Mouse (Mus musculus): ENCODE measurements at regions not wholly inside any gene's neighbourhood (a gene's known extent, or its start where the extent isn't known, plus 50 kb on each side); places are given as distances from the start of the nearest gene placed in this dataset.
"Not testable (repeated sequence)": the region's sequence is repeated elsewhere in the genome, so short reads cannot be mapped to it uniquely, and the experiment has no call there.

DNA sequence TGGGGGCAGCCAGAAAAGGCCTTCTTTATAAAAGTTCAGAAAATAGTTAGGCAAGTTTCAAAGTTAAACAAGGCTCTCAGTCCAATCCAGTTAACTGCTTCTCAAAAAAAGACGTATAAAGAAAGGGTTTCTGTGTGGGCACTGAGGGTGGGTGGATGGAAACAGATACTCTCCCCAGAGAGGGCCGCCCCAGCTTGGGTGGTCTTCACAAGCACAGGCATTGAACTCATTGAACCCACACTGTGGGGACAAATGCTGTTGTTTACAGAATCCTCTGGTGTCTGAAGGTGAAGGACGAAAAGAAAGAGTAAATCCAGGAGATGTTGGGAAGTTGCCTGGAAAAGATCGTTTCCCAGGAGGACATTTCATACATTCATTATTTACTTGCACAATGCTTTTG, 253.9 kb downstream of the Trib2 start:
- no peak for DNase-seq

DNA sequence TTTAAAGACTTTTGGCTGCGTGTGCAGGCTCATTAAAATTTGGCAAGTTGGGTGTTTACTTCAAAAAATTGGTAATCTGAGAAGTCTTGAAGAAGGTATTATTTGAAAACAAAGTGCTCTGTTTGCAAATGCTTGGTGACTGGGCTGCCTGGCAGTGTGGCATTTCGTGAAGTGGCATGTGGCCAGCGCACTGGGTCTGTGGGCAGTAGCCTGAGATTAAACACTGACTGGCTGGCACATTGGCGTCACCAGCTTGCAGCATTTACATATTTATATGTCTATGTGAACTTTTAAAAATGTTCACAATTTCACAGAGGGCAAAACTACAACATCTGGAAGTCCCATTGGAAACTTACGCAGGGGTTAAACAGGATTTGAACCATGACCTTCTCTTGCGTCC, 261.3 kb downstream of the Trib2 start:
- no peak for DNase-seq

DNA sequence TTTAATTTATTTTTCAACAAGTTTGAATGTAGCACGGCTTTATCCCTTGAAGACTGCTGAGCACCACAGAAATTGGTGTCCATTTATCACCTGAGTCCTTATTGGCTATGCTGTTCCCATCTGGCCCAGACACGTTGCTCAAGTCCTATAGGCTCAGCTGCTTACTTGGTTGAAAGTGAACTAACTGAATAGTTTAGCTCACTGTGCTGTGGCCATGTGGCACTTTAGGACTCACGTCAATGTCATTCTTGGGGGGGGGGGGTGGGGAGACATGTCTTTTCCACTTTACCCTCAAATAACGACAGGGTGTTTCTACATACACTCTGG, 263.1 kb downstream of the Trib2 start:
- no peak for DNase-seq

- no peak for DNase-seq
These were observed 263.6 kb downstream of the Trib2 start for GRCm38 (mm10) chr12:15552979-15553680.

DNA sequence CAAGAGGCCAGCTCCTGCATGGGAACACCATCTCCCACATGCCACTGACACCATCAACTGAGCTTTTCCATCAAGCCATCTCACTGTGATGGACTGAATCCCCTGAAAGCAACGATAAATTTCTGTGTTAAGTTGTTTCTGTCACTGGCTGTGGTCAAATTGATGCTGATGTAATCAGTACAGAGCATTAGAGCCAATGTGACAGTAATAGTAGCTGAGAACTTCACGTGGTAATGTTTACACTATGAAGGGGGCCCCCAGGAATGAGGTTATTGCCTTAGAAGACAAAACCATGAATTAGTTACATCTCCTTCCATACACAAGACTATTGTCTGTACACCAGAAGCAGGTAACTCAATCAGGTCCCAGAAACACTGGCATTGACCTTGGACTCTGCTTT, 264.5 kb downstream of the Trib2 start:
- no peak for DNase-seq

GRCm38 (mm10) chr12:15551281-15551900, 265.3 kb downstream of the Trib2 start:
- no peak for DNase-seq

GRCm38 (mm10) chr12:15544351-15544750, 272.4 kb downstream of the Trib2 start:
- no peak for DNase-seq

- no peak for DNase-seq
These were observed 274.2 kb downstream of the Trib2 start for GRCm38 (mm10) chr12:15542486-15542885.

GRCm38 (mm10) chr12:15536852-15537368, 279.8 kb downstream of the Trib2 start:
- DNase-seq, result no peak

DNA sequence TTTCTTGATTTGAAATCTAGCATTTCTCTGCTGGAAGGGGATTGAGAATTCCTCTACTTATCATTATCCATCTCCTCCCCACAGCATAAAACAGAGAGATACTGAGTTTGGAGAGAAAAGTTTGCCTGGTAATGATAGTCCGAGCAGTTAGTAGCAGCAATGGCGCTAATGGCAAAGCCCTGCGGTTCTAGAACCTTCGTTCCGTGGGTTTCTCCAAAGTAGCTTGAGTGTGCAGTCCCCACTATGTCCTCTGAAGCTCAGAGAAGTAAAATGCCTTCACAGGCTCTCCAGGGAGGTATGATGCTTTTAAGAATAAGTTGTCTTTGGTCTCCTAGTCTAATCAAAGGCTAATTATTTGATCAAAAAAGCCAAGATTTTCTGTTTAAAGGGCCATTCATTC, 280.5 kb downstream of the Trib2 start:
- no peak for DNase-seq

DNA sequence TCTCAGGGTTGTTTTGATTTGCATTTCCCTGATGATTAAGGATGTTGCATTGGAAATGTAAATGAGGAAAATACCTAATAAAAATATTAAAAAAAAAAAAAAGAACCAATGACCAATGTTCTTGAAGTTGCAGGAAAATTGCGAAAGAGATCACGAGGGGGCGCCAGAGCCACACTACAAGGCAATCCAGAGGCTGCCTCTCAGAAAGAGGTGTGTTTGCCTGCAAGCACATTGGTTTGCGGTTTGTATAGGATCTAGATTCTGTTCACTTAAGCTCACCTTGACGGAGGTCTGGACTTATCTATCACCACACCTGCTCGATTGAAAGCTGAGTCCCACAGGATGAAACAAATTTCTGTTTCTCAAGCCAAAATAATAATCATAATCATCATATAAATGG, 280.9 kb downstream of the Trib2 start:
- peak; percentile 71 for DNase-seq

- DNase-seq, result peak; percentile 5
These were observed 295.8 kb downstream of the Trib2 start for GRCm38 (mm10) chr12:15520783-15521407.

DNA sequence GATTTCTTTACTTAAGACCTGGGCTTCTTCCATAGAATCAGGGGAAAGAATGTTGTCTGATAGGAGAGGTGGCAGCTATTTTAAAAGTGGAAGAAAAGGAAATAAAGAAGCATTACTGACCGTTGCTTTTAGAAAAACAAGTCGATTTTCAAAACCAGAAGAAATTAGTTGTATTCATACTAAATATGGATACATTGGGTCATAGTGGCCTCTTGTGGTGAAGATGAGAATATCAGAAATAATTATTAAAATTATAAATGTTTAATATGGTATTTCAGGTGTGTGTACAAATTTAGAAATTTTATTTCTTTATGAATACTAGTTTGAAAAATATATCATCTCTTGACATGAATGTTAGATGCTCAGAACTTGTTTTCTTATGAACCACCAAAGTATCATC, 304.7 kb downstream of the Trib2 start:
- DNase-seq, result no peak

DNA sequence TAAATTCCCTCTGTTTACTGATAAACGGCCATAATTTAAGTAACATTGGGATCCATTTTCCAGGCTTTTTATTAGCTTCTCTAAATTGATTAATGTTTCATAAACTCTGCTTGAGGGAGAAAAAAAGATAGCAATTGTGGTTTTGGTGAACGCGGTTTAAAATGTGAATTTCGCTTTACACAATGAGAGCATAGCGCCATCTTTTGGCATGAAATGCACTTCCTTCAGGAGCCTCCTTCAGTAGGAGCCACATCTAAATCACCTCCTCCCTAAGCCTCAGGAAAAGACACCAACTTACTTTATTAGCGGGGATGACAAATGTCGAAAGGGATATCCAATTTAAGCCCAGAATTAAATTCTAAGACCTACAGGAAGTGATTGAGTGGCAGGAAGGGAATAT, 309.1 kb downstream of the Trib2 start:
- DNase-seq, result no peak

DNA sequence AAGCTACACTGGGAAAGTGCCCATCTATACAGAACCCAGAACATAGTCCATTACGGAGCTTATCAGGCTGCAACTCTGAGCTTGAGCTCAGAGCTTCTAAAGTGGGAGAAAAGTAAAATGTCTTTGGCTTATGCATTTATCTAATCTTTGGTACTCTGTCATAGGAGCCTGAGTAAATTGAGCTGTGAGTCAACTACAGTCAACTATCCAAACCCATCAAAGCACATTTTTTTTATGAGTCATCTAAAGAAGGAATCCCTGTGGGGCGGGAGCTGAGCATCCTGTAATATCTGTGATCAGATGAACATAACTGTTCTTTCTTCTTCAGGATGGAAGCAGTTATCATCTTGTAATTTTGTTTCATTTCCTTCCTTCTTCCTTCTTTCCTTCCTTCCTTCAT, 323.1 kb downstream of the Trib2 start:
- no peak for DNase-seq

DNA sequence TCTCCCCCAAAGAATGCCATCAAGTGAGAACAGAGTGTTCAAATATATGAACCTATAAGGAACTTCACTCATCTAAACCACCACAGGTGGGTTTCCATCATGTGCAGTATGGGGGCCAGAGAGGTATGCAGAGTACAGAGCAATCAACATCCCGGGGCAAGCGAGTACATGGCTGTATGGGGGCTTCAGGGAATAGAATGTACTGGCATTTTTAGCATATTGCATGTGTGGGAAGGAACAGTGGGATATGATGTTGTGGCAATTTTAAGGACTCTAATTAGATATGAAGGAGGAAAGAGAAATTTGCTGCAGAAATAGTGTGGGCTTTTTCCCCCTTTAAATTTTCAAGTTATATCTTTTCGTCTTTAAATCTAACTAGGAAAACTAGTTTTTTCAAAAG, 344.0 kb downstream of the Trib2 start:
- no peak for DNase-seq

DNA sequence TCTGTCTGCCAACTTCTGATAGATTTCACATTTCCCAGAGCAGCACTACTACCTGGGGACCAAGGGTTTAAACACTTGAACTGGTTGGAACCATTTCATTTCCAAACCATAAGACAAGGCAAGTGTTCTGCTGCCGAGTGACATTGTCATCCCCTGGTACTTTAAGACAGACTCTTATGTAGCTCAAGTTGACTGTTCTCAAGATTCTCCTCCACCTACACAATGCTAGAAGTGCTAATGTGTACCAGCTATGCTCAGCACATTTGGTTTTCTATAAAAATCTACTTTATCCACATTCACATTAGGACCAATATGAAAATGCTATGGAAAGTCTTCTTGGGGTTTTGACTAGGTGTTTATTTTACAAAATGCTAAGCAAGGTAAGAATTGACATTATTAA, 357.3 kb downstream of the Trib2 start:
- no peak for DNase-seq

DNA sequence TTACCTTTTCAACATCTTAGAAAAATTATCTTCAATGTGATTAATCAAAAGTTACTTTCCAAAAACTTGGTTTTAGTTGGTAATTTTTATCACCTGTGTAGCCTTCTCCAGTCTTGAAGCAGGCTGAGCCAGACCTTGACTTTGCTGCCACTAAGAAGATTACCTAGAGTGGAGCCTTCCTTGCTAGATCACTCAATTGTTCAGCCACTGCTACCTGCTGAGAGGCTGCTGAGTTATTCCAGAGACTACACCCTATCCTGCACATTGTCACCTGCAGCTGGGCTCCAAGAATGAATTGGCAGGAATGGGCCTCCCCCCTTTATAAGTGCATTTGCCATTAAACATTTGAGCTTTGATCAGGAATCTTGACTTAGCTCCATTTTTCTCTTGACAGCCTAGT, 360.4 kb downstream of the Trib2 start:
- DNase-seq, result not testable (repeated sequence)

GRCm38 (mm10) chr12:15455744-15456143, 361.0 kb downstream of the Trib2 start:
- DNase-seq, result no peak

- DNase-seq, result no peak
These were observed 367.2 kb downstream of the Trib2 start for GRCm38 (mm10) chr12:15449484-15449883.

DNA sequence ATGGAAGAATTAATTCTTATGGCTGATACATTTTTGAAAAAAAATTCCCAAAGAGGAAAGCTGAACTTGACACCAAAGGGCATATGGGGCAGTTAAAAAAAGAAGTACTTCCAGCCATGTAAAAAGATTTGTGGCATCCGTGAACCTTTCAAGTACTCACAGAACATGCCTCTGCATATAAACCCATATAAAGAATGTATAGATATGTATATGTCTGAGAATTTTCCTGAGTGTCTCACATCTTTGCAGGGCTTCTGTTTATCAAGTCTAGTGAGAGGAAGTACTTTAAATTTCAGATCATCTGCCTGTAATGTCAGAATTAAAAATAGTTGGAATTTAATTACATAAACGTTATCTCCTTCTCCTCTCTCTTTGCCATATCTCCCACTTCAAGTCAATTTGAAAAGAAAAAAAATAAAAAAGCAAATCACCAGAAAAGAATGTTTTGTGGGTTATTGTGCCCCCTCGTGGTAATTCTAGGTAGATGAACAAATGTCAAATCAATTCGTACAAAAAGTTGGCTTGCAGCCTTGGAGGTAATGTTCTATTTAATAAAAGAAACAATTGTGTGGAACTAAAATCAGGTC, 400.4 kb downstream of the Trib2 start:
- no peak for DNase-seq

- no peak for DNase-seq
These were observed 406.3 kb downstream of the Trib2 start for GRCm38 (mm10) chr12:15410419-15410818.

- not testable (repeated sequence) for DNase-seq
These were observed 409.1 kb downstream of the Trib2 start for GRCm38 (mm10) chr12:15407577-15407976.

- DNase-seq, result no peak
These were observed 424.1 kb downstream of the Trib2 start for GRCm38 (mm10) chr12:15392641-15393040.

Measured in liver (tissue).